Comparison of ENCODE assay signal across 20 mouse cellular contexts in genomic region chr2:6585069-6585754, GRCm38 (mm10).
DNase-seq lines count a peak whose midpoint lies in the region; ATAC-seq lines count a peak whose summit lies in the region.
"Had no signal": no experiment of that assay in that cellular context is flagged by ENCODE, and none has a peak within 500 bp of the region (broad histone marks: within the 10 kb centered on the region; RNA-seq: fewer than 3 reads in every experiment).

No protein-coding gene starts in this region.

- H3K27ac ChIP-seq in midbrain, embryonic 11.5 days (ENCODE audit: low read depth, low read length) = no peak overlapping the region
- H3K27ac ChIP-seq in midbrain, embryonic 14.5 days (replicated peaks; ENCODE audit: low read depth, low read length) = no peak overlapping the region
- no peak overlapping the region for H3K27ac ChIP-seq in intestine, embryonic 16.5 days (ENCODE audit: low read length)
- H3K27ac ChIP-seq in forebrain, embryonic 14.5 days (ENCODE audit: low read depth, low read length) = no peak overlapping the region
- H3K27ac ChIP-seq: embryonic facial prominence, embryonic 10.5 days; embryonic facial prominence, embryonic 12.5 days had no signal

- H3K27me3 ChIP-seq in midbrain, embryonic 11.5 days (ENCODE audit: control insufficient read depth, insufficient read depth, low read length) = no peaks in the 10 kb centered on the region
- no peaks in the 10 kb centered on the region for H3K27me3 ChIP-seq in midbrain, embryonic 14.5 days (ENCODE audit: control insufficient read depth, insufficient read depth, low read length)
- H3K27me3 ChIP-seq in intestine, embryonic 16.5 days (replicated peaks; ENCODE audit: control insufficient read depth, insufficient read depth, low read length) = no peaks in the 10 kb centered on the region
- no peaks in the 10 kb centered on the region for H3K27me3 ChIP-seq in forebrain, embryonic 14.5 days (replicated peaks; ENCODE audit: control insufficient read depth, insufficient read depth, low read length)
- H3K27me3 ChIP-seq: embryonic facial prominence, embryonic 12.5 days; forebrain, embryonic 13.5 days had no signal

- H3K4me2 ChIP-seq in midbrain, embryonic 11.5 days = no peak overlapping the region
- no peak overlapping the region for H3K4me2 ChIP-seq in midbrain, embryonic 14.5 days (ENCODE audit: low read length)
- H3K4me2 ChIP-seq in intestine, embryonic 16.5 days (ENCODE audit: low read depth, low read length) = no peak overlapping the region
- no peak overlapping the region for H3K4me2 ChIP-seq in forebrain, embryonic 14.5 days (ENCODE audit: low read length)
- H3K4me2 ChIP-seq: embryonic facial prominence, embryonic 12.5 days; forebrain, embryonic 13.5 days had no signal

- H3K9me3 ChIP-seq in midbrain, embryonic 11.5 days (ENCODE audit: control insufficient read depth, low read length) = no peaks in the 10 kb centered on the region
- no peaks in the 10 kb centered on the region for H3K9me3 ChIP-seq in midbrain, embryonic 14.5 days (ENCODE audit: control insufficient read depth, low read length)
- H3K9me3 ChIP-seq in intestine, embryonic 16.5 days (ENCODE audit: control insufficient read depth, low read length) = no peaks in the 10 kb centered on the region
- no peaks in the 10 kb centered on the region for H3K9me3 ChIP-seq in forebrain, embryonic 14.5 days (replicated peaks; ENCODE audit: control insufficient read depth, low read length)
- H3K9me3 ChIP-seq: embryonic facial prominence, embryonic 10.5 days; embryonic facial prominence, embryonic 12.5 days; forebrain, embryonic 13.5 days had no signal

- H3K36me3 ChIP-seq in midbrain, embryonic 11.5 days (ENCODE audit: control insufficient read depth, insufficient read depth, low read length) = no peaks in the 10 kb centered on the region
- H3K36me3 ChIP-seq in midbrain, embryonic 14.5 days (ENCODE audit: control insufficient read depth, insufficient read depth, low read length) = peaks cover 23% of the 10 kb centered on the region
- H3K36me3 ChIP-seq in intestine, embryonic 16.5 days (ENCODE audit: control insufficient read depth, insufficient read depth, low read length) = 0 out of 2 replicates have a peak, but pooled peaks cover 2% of the 10 kb centered on the region
- H3K36me3 ChIP-seq in forebrain, embryonic 14.5 days (ENCODE audit: control insufficient read depth, insufficient read depth, low read length) = peaks cover 32% of the 10 kb centered on the region
- H3K36me3 ChIP-seq: embryonic facial prominence, embryonic 10.5 days; embryonic facial prominence, embryonic 12.5 days had no signal

- no peak overlapping the region for H3K9ac ChIP-seq in midbrain, embryonic 11.5 days (ENCODE audit: low read length)
- no peak overlapping the region for H3K9ac ChIP-seq in midbrain, embryonic 14.5 days (replicated peaks; ENCODE audit: low read length)
- no peak overlapping the region for H3K9ac ChIP-seq in intestine, embryonic 16.5 days (ENCODE audit: low read depth, low read length)
- no peak overlapping the region for H3K9ac ChIP-seq in forebrain, embryonic 14.5 days (ENCODE audit: low read length)
- H3K9ac ChIP-seq: embryonic facial prominence, embryonic 12.5 days; forebrain, embryonic 13.5 days had no signal

- no peak overlapping the region for H3K4me3 ChIP-seq in midbrain, embryonic 11.5 days (ENCODE audit: low read depth, low read length)
- no peak overlapping the region for H3K4me3 ChIP-seq in midbrain, embryonic 14.5 days (replicated peaks; ENCODE audit: low read depth, low read length)
- no peak overlapping the region for H3K4me3 ChIP-seq in intestine, embryonic 16.5 days (ENCODE audit: low read length)
- no peak overlapping the region for H3K4me3 ChIP-seq in forebrain, embryonic 14.5 days (ENCODE audit: low read depth, low read length)
- H3K4me3 ChIP-seq: embryonic facial prominence, embryonic 10.5 days; embryonic facial prominence, embryonic 12.5 days; forebrain, embryonic 13.5 days had no signal

- no peaks in the 10 kb centered on the region for H3K4me1 ChIP-seq in midbrain, embryonic 11.5 days (ENCODE audit: control insufficient read depth, insufficient read depth, low read length)
- H3K4me1 ChIP-seq in midbrain, embryonic 14.5 days (ENCODE audit: control insufficient read depth, insufficient read depth, low read length) = 0 out of 2 replicates have a peak, but pooled peaks cover 5% of the 10 kb centered on the region
- H3K4me1 ChIP-seq in intestine, embryonic 16.5 days (ENCODE audit: control insufficient read depth, insufficient read depth, low read length) = 0 out of 2 replicates have a peak, but pooled peaks cover 2% of the 10 kb centered on the region
- no peaks in the 10 kb centered on the region; the same call in 1 of the 2 replicates for H3K4me1 ChIP-seq in forebrain, embryonic 14.5 days (ENCODE audit: control insufficient read depth, insufficient read depth, low read length)
- H3K4me1 ChIP-seq: embryonic facial prominence, embryonic 10.5 days; embryonic facial prominence, embryonic 12.5 days had no signal

- peak; percentile 73 for DNase-seq in midbrain, embryonic 11.5 days (ENCODE audit: low spot score, missing footprints)
- no peak for DNase-seq in midbrain, embryonic 14.5 days
- no peak for DNase-seq in forebrain, embryonic 14.5 days (ENCODE audit: low spot score)
- no peak for DNase-seq in ovary, postnatal 10 days (ENCODE audit: low spot score)
- DNase-seq: adrenal gland, adult 2 months; adrenal gland, postnatal 10 days; adrenal gland, postnatal 25 days; B cell, adult 2 months; cerebellum, adult 11 months; cerebellum, adult 18-20 months; cerebellum, adult 8-10 months; cerebellum, adult 9-11 months; cerebellum, postnatal 14 days; cerebellum, postnatal 36 days had no signal

- 86% methylated on average over 7 of the region's 7 CpGs for WGBS in midbrain, embryonic 11.5 days
- WGBS in midbrain, embryonic 14.5 days = 89% methylated on average over 7 of the region's 7 CpGs
- 68% methylated on average over 7 of the region's 7 CpGs for whole genome bisulfite sequencing in intestine, embryonic 16.5 days
- 88% methylated on average over 7 of the region's 7 CpGs for WGBS in forebrain, embryonic 14.5 days

- ATAC-seq in midbrain, embryonic 11.5 days (ENCODE audit: low FRiP score) = no peak
- no peak for ATAC-seq in midbrain, embryonic 14.5 days (ENCODE audit: low FRiP score, low TSS enrichment)
- peak; percentile 88 for ATAC-seq in intestine, embryonic 16.5 days
- no peak for ATAC-seq in forebrain, embryonic 14.5 days
- ATAC-seq: CD4-positive, CD25-positive, alpha-beta regulatory T cell, adult 4 months; forebrain, embryonic 13.5 days; forebrain, embryonic 16.5 days had no signal
